Mouse (Mus musculus): Measurements from ENCODE around the gene Rad18. TPM values are rescaled to one million over a fixed set of nuclear protein-coding genes. Genes with fewer than 3 reads are reported as not detected.

Gene Rad18
- total RNA-seq, 1 experiment from 2014 or later = 9.3 TPM

DNA sequence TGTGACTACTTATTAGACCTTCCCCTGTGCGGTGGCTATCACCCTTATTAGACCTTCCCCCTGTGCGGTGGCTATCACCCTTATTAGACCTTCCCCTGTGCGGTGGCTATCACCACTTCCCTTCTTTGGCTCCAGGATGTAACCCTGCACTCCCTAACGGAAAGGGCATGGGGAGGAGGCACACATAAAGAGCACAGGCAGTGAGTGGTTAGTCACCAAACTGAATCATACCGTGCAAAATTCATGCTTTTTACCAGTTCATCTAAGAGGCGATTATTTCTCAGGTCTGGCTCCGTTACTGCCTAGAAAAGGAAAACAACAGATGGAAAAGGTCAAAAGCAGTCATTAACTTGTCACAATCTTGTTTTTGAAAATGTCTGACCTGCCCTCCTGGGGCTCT, 10.0 kb downstream of the Rad18 start:
- peak; percentile 45 for DNase-seq

DNA sequence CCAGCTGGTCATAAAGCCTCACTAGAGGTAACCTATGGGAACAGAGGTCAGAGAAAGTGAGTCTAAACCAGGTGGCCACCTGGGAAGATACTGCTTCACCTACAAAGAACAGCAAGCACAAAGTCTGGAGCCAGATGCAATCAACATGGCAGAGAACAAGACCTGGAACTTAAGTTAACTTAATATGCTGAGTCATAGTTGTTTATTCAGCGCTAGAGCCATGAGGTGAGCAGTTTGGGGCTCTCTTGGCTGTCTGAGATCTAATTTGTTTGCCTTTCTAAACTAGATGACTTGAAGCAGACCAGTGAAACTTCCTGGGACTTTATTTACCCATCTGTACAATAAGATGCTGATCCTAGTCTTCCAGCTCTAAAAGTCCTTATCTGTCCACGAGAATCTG, 12.4 kb downstream of the Rad18 start:
- no peak for DNase-seq

GRCm38 (mm10) chr6:112632071-112632470, 64.4 kb downstream of the Rad18 start:
- DNase-seq = no peak

DNA sequence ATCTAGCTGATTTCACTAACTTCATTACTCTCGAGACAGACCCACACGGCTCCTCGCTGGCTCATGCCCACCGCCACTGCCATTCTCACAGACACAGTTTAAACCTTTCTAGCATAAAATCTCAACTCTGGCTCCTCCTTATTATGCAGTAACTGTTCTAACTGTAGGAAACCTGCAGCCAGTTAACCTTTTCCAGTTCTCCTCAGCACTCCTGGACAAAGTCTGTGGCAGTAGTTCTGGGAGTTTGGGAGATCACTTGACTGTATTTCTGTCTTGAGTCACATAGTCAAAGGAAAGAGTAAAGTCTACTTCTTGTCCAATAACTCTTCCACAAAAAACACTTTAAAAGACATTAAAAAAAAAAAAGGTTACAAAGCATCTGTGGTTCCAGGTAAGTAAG, 66.2 kb downstream of the Rad18 start:
- DNase-seq = no peak

DNA sequence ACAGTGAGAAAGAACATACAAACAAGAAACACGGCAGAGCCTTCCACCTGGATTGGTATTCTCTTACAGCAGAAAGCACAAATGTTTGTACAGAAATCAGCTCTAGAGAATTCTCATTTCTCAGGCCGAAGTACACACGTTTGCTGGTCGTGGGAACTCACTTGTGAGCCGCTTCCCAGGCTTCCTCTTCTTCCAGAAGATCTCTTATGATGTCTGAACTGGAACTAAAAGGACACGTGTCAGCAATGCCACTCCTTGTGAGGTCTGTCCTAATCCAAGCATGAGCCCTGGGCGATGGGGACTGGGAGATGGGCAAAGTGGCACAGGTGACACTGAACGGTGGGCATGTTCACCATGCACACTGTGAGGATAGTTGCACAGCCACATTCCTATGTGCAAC, 68.2 kb downstream of the Rad18 start:
- DNase-seq = no peak

DNA sequence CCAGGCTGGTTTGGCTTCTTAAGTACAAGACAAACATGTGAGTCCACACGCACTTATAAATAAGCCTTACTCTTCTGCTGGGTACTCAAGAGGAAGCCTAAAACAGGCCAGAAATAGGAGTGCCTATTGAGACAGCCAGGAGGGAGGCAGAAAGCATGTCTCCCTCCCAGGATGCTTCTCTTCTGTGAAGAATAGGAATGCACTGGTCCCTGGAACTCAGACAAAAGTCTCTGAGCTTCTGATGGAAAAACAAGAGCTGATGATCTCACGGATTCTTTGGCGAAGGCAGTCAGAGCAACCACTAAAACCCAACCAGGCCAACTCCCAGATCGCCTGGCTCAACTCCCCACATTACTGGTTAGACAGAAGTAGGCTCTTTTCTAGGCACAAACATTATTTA, 74.2 kb downstream of the Rad18 start:
- DNase-seq = no peak

DNA sequence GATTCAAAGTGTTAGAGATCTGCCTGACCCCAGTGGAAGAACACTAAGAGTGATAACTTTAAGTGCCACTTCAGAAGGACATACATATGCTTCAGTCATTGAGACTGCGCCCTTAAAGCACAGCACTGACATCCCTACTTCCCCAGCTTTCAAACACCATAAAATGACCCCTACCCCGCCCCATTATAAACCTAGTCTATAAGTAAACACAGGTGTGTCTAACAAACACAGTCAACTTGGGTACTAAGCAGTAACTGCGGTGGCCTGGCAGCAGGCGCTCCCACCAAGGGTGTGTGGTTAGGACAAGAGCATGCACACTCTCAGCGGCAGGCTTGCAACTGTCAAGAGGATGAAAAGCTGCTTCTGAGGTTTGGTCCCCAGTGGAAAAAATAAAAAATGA, 76.5 kb downstream of the Rad18 start:
- no peak for DNase-seq

- no peak for DNase-seq
These were observed 78.7 kb downstream of the Rad18 start for GRCm38 (mm10) chr6:112617728-112618318.

- DNase-seq = no peak
These were observed 87.5 kb downstream of the Rad18 start for GRCm38 (mm10) chr6:112609027-112609426.

DNA sequence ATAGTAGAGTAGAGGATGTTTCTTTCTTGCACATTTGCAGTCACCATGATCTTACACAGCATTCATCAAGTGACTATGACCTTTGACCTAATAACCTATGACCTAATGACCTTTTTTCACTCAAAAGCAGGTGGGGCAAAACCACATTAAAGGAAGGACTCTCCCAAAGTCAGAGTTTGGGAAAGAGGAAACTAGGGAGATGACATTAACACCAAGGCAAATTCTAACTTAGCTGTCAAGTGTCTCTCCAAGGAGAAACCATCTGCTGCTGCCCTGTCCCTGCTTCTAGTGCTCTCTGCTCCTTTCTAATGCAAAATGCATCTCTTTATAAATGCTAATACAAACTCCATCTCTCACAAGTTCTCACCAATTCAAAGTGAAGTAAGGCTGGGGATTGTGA, 92.6 kb downstream of the Rad18 start:
- DNase-seq = no peak

DNA sequence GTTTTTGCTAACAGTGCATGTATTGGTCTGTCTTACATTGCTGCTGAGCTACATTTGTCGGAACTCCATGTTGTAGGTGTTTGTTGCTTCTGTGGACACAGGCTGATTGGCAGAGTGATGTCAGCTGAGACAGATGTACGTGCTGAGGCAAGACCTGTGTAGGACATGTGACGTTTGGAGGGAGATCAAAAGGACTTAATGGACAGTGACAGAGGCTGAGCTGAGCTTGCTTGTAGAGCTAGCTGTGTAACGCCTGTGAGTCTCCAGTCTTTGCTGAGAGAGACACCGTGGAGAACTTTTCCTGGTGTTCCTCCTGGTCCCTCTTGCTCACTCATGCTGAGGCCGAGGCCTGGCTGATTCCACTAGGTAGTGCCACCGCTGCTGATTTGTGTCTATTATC, 101.5 kb downstream of the Rad18 start:
- no peak for DNase-seq

GRCm38 (mm10) chr6:112587912-112588311, 108.6 kb downstream of the Rad18 start:
- DNase-seq = no peak

DNA sequence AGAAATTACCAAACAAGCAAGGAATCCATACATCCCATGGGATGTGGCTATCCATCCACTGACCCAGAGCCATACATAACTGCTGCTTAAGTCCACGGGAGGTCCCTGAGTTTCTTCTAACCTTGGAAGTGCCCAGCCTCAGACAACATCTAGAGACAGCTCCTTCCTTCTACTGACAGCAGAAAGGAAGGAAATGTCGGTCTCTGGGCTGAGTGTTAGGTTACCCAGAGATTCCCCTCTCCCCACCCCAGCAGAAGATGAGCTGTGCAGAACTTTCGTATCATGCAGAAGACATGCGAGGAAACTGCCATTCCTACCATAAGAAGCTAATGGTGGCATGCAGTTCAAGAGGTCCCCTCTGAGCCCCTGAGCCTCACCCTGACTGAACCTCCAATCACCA, 109.5 kb downstream of the Rad18 start:
- DNase-seq = no peak

- DNase-seq = no peak
These were observed 111.5 kb downstream of the Rad18 start for GRCm38 (mm10) chr6:112584961-112585360.

DNA sequence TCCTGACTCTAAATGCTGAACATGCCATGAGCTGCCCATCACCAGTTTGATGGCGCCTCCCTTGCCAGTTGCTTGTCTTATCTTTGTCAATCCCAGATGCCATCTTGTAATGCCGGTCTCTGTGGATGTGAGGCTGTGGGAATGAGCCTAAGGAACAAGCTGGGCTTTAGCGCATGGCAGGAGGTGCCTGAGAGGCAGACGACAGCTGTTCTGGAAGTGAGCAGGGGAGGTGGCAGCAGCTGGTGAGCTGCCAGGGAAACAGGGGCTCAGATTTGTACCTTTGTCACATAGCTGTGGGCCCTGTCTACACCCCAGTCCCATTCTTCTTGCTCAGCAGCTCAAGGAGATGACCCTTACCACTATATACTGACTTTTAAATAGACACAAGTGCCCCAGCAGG, 114.5 kb downstream of the Rad18 start:
- no peak for DNase-seq

GRCm38 (mm10) chr6:112577198-112577597, 119.3 kb downstream of the Rad18 start:
- no peak for DNase-seq

DNA sequence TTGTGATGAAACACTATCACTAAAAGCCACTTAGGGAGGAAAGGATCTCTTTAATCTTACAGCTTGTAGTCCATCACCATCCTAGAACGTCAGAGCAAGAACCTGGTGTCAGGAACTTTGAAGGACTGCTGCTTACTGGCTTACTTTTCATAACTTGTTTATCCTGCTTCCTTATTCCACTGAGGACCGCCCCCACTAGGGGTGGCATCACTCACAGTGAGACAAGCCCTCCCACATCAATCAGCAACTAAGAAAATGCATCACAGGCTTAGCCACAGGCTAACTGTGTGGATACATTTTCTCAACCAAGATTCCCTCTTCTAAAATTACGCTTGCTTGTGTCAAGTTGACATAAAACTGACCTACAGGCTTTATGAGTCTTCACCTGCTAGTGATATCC, 121.9 kb downstream of the Rad18 start:
- DNase-seq = no peak

DNA sequence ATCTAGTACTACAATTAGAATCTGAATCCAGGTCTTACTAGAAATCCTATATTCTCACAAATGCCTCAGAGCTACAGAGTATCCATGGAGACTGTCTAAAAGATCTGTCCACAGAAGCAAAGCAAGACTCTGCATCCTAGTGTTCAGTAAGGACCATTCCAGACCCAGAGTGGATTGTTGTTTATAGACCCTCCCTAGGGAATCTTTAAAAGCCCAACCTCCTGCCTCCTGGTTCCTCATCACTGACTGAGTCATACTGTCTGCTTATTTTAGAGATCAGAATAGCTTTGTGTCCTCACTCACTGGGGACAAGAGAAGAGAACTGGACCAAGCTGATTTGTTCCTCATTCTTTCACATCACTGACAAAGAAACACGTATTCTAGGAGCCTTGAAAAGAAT, 126.1 kb downstream of the Rad18 start:
- no peak for DNase-seq

Other genes with a start within 250 kb of the Rad18 start
- gene Cav3, start 237.2 kb downstream of the Rad18 start, total RNA-seq (2021) = not detected in 2 replicates
- 63.3 and 80.2 TPM in 2 replicates for gene Oxtr, start 206.7 kb downstream of the Rad18 start, total RNA-seq (2021)

All from adrenal gland, postnatal 14 days (tissue).